Mouse (Mus musculus): ENCODE data around the gene Maf. TPM values are rescaled to one million over a fixed set of nuclear protein-coding genes. Genes with fewer than 3 reads are reported as not detected.
A peak's percentile ranks its signal among the peaks of the same experiment; 100 is the strongest.

The Maf gene
- polyA plus RNA-seq, 1 experiment from 2014 or later = 14.8 TPM

DNA sequence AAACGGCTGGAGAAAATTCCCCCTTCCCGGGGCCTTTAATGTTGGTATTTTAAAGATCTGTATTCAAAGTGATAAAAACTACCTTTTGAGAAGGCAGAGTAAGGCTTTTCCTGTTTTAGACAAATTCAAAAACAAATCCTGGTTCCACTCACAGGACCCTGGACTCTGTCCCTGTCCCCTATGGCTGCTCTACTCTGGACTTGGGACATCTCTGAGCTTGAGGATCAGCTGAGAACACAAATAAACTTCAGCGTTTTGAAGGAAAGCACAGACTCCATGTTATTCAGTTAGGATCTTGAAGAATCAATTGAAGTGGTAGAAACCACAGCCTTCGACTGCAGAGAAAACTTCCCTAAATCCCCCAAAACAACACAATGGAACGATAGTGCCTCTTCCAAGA lies 8.4 kb downstream of the Maf start:
- Histone ChIP-seq H3K4me2 (ENCODE audit: low read length) (no peak overlapping the region), H3K9me3 (replicated peaks; ENCODE audit: low read length) (no peaks in the 10 kb centered on the region), H3K4me3 (replicated peaks; ENCODE audit: low read depth, low read length) (no peak overlapping the region), H3K27me3 (ENCODE audit: insufficient read depth, low read length) (no peaks in the 10 kb centered on the region), H3K36me3 (ENCODE audit: insufficient read depth, low read length) (no peaks in the 10 kb centered on the region), H3K4me1 (replicated peaks; ENCODE audit: insufficient read depth, low read length) (0 out of 2 replicates have a peak, but pooled peaks cover 3% of the 10 kb centered on the region), H3K9ac (ENCODE audit: low read depth, low read length) (no peak overlapping the region), H3K27ac (no peak overlapping the region)
- DNase-seq (ENCODE audit: low spot score) (peak; percentile 15), ATAC-seq (replicated peaks; ENCODE audit: low FRiP score, low read depth) (no peak)
- TF ChIP-seq CTCF (IDR thresholded peaks at IDR 0.05; ENCODE audit: low read depth) = no peak
- 56% methylated on average over 5 of the region's 5 CpGs for WGBS

DNA sequence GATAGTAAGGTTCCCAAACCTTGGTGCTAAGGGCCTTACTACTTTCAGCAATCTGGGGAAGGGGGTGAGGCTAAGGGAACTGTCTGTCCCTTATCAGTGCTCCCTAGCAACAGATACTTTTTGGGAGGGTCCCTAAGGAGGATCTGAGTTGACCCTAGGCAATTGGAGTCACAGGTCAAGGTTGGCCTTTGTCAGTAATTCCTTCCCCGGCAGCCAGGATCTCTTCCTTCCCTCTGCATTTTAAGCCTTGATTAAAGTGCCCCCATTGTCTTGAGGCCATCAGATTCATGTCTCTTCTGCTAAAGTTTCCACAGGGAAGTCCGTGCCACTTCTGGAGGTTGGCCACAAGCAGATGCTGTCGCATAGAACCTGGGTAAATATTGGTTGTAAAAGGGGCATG lies 10.2 kb downstream of the Maf start:
- no peak overlapping the region for H3K9ac ChIP-seq (ENCODE audit: low read depth, low read length)
- no peak overlapping the region for H3K27ac ChIP-seq
- no peak overlapping the region for H3K4me2 ChIP-seq (ENCODE audit: low read length)
- DNase-seq (ENCODE audit: low spot score) = no peak
- no peaks in the 10 kb centered on the region for H3K9me3 ChIP-seq (replicated peaks; ENCODE audit: low read length)
- WGBS = 61% methylated on average over 3 of the region's 3 CpGs
- no peaks in the 10 kb centered on the region for H3K36me3 ChIP-seq (ENCODE audit: insufficient read depth, low read length)
- no peak for ATAC-seq (replicated peaks; ENCODE audit: low FRiP score, low read depth)
- no peak for TF ChIP-seq CTCF (IDR thresholded peaks at IDR 0.05; ENCODE audit: low read depth)
- H3K4me1 ChIP-seq (replicated peaks; ENCODE audit: insufficient read depth, low read length) = 0 out of 2 replicates have a peak, but pooled peaks cover 3% of the 10 kb centered on the region
- H3K27me3 ChIP-seq (ENCODE audit: insufficient read depth, low read length) = no peaks in the 10 kb centered on the region
- no peak overlapping the region for H3K4me3 ChIP-seq (replicated peaks; ENCODE audit: low read depth, low read length)

DNA sequence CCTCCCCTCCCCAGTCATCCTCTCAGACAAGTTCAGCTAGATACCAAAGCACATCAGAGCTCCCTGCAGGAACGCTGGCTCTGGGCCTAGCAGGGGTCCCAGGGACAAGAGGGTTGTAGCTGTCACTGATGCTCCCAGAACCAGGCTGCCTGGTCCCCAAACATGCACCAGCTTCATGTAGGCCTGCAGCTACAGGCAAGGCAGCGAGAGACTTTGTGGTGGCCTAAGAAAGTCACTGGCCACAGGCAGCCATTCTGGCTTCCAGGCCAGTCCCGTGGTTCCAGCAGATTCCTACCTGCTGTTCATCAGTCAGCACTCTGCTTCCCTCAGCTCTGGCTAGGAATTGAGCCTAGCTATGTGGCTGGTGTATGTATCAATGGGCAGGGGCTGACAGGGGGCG lies 10.9 kb downstream of the Maf start:
- WGBS = 91% methylated on average over 4 of the region's 4 CpGs
- Histone ChIP-seq H3K9me3 (replicated peaks; ENCODE audit: low read length) (no peaks in the 10 kb centered on the region), H3K27me3 (ENCODE audit: insufficient read depth, low read length) (no peaks in the 10 kb centered on the region), H3K9ac (ENCODE audit: low read depth, low read length) (no peak overlapping the region), H3K27ac (no peak overlapping the region), H3K4me1 (replicated peaks; ENCODE audit: insufficient read depth, low read length) (0 out of 2 replicates have a peak, but pooled peaks cover 3% of the 10 kb centered on the region), H3K4me2 (ENCODE audit: low read length) (no peak overlapping the region), H3K4me3 (replicated peaks; ENCODE audit: low read depth, low read length) (no peak overlapping the region), H3K36me3 (ENCODE audit: insufficient read depth, low read length) (no peaks in the 10 kb centered on the region)
- TF ChIP-seq CTCF (IDR thresholded peaks at IDR 0.05; ENCODE audit: low read depth) = no peak
- ATAC-seq (replicated peaks; ENCODE audit: low FRiP score, low read depth) (no peak), DNase-seq (ENCODE audit: low spot score) (no peak)

DNA sequence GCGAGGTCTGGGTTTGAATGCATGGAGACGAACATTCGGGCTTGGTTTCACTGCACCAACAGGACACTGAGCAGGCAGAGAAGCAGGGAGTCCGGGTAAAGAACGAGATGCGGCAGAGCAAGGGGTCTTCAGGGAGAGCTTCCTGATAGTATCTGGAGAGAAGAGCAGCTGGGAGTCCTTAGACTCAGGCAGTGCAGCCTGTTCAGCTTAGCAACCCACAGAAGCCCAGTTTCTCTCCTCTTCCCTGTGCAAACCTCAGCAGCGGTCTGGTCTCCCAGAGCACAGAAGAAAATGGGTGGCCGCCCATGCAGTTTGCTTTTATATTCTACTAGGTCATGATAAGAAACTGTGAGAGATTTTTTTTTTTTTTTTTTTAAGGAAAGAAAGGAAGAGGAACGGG lies 20.2 kb downstream of the Maf start:
- 71% methylated on average over 9 of the region's 9 CpGs for WGBS
- Histone ChIP-seq H3K4me1 (replicated peaks; ENCODE audit: insufficient read depth, low read length) (no peaks in the 10 kb centered on the region), H3K4me3 (replicated peaks; ENCODE audit: low read depth, low read length) (no peak overlapping the region), H3K4me2 (ENCODE audit: low read length) (no peak overlapping the region), H3K9me3 (replicated peaks; ENCODE audit: low read length) (no peaks in the 10 kb centered on the region), H3K27ac (no peak overlapping the region), H3K9ac (ENCODE audit: low read depth, low read length) (no peak overlapping the region), H3K36me3 (ENCODE audit: insufficient read depth, low read length) (no peaks in the 10 kb centered on the region), H3K27me3 (ENCODE audit: insufficient read depth, low read length) (no peaks in the 10 kb centered on the region)
- DNase-seq (ENCODE audit: low spot score) (no peak), ATAC-seq (replicated peaks; ENCODE audit: low FRiP score, low read depth) (no peak)
- no peak for TF ChIP-seq CTCF (IDR thresholded peaks at IDR 0.05; ENCODE audit: low read depth)

DNA sequence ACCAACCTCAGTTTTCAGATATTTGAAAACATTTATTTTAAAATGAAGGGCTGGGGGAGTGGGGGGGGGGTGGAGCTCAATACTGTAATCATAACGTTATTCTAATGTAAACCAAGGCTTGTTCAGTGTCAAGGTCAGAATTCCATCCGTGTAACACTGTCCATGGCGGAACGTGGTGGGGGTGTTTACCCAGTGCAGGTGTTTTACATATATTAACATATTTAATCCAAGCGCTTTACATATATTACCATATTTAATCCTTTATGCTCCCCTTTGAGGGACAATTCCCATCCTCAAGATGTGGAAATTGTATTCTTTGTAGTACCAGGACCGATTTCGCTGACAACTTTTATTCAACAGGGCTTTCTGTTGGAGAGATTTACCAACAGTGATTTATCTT lies 24.3 kb downstream of the Maf start:
- no peak for TF ChIP-seq CTCF (IDR thresholded peaks at IDR 0.05; ENCODE audit: low read depth)
- Histone ChIP-seq H3K4me2 (ENCODE audit: low read length) (no peak overlapping the region), H3K9me3 (replicated peaks; ENCODE audit: low read length) (no peaks in the 10 kb centered on the region), H3K27ac (no peak overlapping the region), H3K4me1 (replicated peaks; ENCODE audit: insufficient read depth, low read length) (no peaks in the 10 kb centered on the region), H3K9ac (ENCODE audit: low read depth, low read length) (no peak overlapping the region), H3K4me3 (replicated peaks; ENCODE audit: low read depth, low read length) (no peak overlapping the region), H3K36me3 (ENCODE audit: insufficient read depth, low read length) (no peaks in the 10 kb centered on the region), H3K27me3 (ENCODE audit: insufficient read depth, low read length) (no peaks in the 10 kb centered on the region)
- DNase-seq (ENCODE audit: low spot score) (no peak), ATAC-seq (replicated peaks; ENCODE audit: low FRiP score, low read depth) (no peak)
- 74% methylated on average over 7 of the region's 7 CpGs for WGBS

DNA sequence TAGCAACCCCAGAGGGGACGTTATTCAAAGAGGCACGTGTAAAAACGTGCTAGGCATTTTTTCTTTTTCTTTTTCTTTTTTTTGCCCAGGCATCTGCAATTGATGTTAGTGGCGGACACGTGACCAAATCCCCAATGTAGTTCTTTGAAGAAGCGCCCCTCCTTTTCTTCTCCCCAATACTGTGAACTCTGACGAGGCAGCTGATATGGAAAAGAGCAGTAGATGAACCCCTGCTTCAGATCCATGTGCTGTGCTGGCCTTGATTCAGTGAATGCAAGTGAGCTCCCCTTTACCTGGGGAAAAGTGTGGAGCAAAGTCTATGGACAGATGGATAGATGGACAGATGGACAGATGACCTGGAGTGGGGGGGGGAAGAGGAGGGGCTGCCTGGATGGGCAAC lies 28.1 kb downstream of the Maf start:
- ATAC-seq (replicated peaks; ENCODE audit: low FRiP score, low read depth) = no peak
- TF ChIP-seq CTCF (IDR thresholded peaks at IDR 0.05; ENCODE audit: low read depth) = no peak
- DNase-seq (ENCODE audit: low spot score) = no peak

DNA sequence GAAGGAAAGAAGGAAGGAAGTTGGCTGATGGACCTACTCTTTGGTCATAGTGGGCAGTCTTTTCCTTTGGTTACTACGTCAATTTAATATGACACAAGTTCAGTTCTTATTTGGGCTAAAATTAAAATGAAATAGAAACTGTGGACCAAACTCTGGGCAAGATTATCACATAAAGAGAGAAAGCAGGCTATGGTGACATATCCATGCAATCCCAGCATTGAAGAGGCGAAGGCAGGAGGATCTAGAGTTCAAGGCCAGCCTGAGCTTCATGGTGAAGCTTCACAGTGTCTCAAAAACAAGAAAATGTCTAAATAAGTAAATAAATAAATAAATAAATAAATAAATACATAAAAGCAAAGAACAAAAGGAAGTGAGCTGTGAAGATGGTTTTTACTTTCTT lies 42.7 kb downstream of the Maf start:
- H3K27me3 ChIP-seq (ENCODE audit: insufficient read depth, low read length) = no peaks in the 10 kb centered on the region
- H3K9ac ChIP-seq (ENCODE audit: low read depth, low read length) = no peak overlapping the region
- H3K9me3 ChIP-seq (replicated peaks; ENCODE audit: low read length) = no peaks in the 10 kb centered on the region
- H3K27ac ChIP-seq = no peak overlapping the region
- H3K4me2 ChIP-seq (ENCODE audit: low read length) = no peak overlapping the region
- no peaks in the 10 kb centered on the region for H3K36me3 ChIP-seq (ENCODE audit: insufficient read depth, low read length)
- DNase-seq (ENCODE audit: low spot score) (no peak), ATAC-seq (replicated peaks; ENCODE audit: low FRiP score, low read depth) (no peak)
- H3K4me1 ChIP-seq (replicated peaks; ENCODE audit: insufficient read depth, low read length) = no peaks in the 10 kb centered on the region
- TF ChIP-seq CTCF (IDR thresholded peaks at IDR 0.05; ENCODE audit: low read depth) = no peak
- no peak overlapping the region for H3K4me3 ChIP-seq (replicated peaks; ENCODE audit: low read depth, low read length)
- WGBS = 95% methylated on average over 2 of the region's 2 CpGs

More for the DNA sequence above, 28.1 kb downstream of the Maf start:
- Histone ChIP-seq H3K4me3 (replicated peaks; ENCODE audit: low read depth, low read length) (no peak overlapping the region), H3K9ac (ENCODE audit: low read depth, low read length) (no peak overlapping the region), H3K4me2 (ENCODE audit: low read length) (no peak overlapping the region), H3K27me3 (ENCODE audit: insufficient read depth, low read length) (no peaks in the 10 kb centered on the region), H3K36me3 (ENCODE audit: insufficient read depth, low read length) (no peaks in the 10 kb centered on the region), H3K27ac (no peak overlapping the region), H3K4me1 (replicated peaks; ENCODE audit: insufficient read depth, low read length) (no peaks in the 10 kb centered on the region), H3K9me3 (replicated peaks; ENCODE audit: low read length) (no peaks in the 10 kb centered on the region)
- WGBS = 62% methylated on average over 7 of the region's 7 CpGs
